Mouse (Mus musculus): Measurements from ENCODE around the gene Stat4.

GRCm38 (mm10) chr1:52124818-52125217 is 137.9 kb downstream of the Stat4 start:
- TF ChIP-seq CTCF (conservative IDR thresholded peaks at IDR 0.05; ENCODE audit: insufficient read depth, insufficient read length, low read depth, low read length): no peak
- TF ChIP-seq POLR2A (IDR thresholded peaks at IDR 0.05; ENCODE audit: low read depth, low read length): no peak
